Mouse (Mus musculus) left cerebral cortex, adult 11 months (tissue): ENCODE results near the gene Pxdc1.

Experiments used
- DNase-seq: peaks from one replicate; pipeline ENCODE4 v3.0.0; 2022; ENCODE audit warnings: low spot score

Pxdc1 gene

GRCm38 (mm10) chr13:34653391-34653790, at the start of gene Pxdc1:
TSS of gene Pxdc1 (minus strand) at chr13:34653486.
- no peak for DNase-seq

GRCm38 (mm10) chr13:34700630-34701029, 47.3 kb upstream of the Pxdc1 start:
- DNase-seq = no peak

- DNase-seq = no peak
Measured at GRCm38 (mm10) chr13:34700091-34700490, 46.8 kb upstream of the Pxdc1 start.

- no peak for DNase-seq
Measured at GRCm38 (mm10) chr13:34696734-34697332, 43.5 kb upstream of the Pxdc1 start.

GRCm38 (mm10) chr13:34693111-34693510, 39.8 kb upstream of the Pxdc1 start:
- no peak for DNase-seq

- DNase-seq = no peak
Measured at GRCm38 (mm10) chr13:34691049-34691448, 37.8 kb upstream of the Pxdc1 start.

GRCm38 (mm10) chr13:34685008-34685765, 31.9 kb upstream of the Pxdc1 start:
- no peak for DNase-seq

- no peak for DNase-seq
Measured at GRCm38 (mm10) chr13:34683762-34684488, 30.6 kb upstream of the Pxdc1 start.

GRCm38 (mm10) chr13:34683270-34683669, 30.0 kb upstream of the Pxdc1 start:
- no peak for DNase-seq

GRCm38 (mm10) chr13:34676507-34676906, 23.2 kb upstream of the Pxdc1 start:
- DNase-seq = no peak

GRCm38 (mm10) chr13:34675847-34676383, 22.6 kb upstream of the Pxdc1 start:
- DNase-seq = no peak

GRCm38 (mm10) chr13:34673354-34673753, 20.1 kb upstream of the Pxdc1 start:
- no peak for DNase-seq

GRCm38 (mm10) chr13:34669919-34670865, 16.9 kb upstream of the Pxdc1 start:
- DNase-seq = no peak

GRCm38 (mm10) chr13:34667197-34667596, 13.9 kb upstream of the Pxdc1 start:
- DNase-seq = no peak

GRCm38 (mm10) chr13:34665074-34665473, 11.8 kb upstream of the Pxdc1 start:
- DNase-seq = no peak

GRCm38 (mm10) chr13:34663762-34664161, 10.5 kb upstream of the Pxdc1 start:
- no peak for DNase-seq

- no peak for DNase-seq
Measured at GRCm38 (mm10) chr13:34659507-34659906, 6.2 kb upstream of the Pxdc1 start.

- no peak for DNase-seq
Measured at GRCm38 (mm10) chr13:34656351-34656750, 3.1 kb upstream of the Pxdc1 start.

GRCm38 (mm10) chr13:34652353-34653241, 689 bp downstream of the Pxdc1 start:
- no peak for DNase-seq

- DNase-seq = no peak
Measured at GRCm38 (mm10) chr13:34652016-34652352, 1.3 kb downstream of the Pxdc1 start.
